Mouse (Mus musculus): ENCODE results near the gene AC170998.1. TPM values are rescaled to one million over a fixed set of nuclear protein-coding genes. Genes with fewer than 3 reads are reported as not detected.
"Not testable (repeated sequence)": the region's sequence is repeated elsewhere in the genome, so short reads cannot be mapped to it uniquely, and the experiment has no call there.

AC170998.1 gene
- total RNA-seq, 2 experiments from 2014 or later, result 0.81 to 1.4 TPM

- DNase-seq (ENCODE audit: low spot score in 2 of 2), result no peak
Measured at GRCm38 (mm10) chr17:28756447-28756846, 30.6 kb downstream of the AC170998.1 start.

GRCm38 (mm10) chr17:28757470-28757869 lies 31.6 kb downstream of the AC170998.1 start:
- peak in 1 of 2 experiments; percentile 31 for DNase-seq (ENCODE audit: low spot score in 2 of 2)

DNA sequence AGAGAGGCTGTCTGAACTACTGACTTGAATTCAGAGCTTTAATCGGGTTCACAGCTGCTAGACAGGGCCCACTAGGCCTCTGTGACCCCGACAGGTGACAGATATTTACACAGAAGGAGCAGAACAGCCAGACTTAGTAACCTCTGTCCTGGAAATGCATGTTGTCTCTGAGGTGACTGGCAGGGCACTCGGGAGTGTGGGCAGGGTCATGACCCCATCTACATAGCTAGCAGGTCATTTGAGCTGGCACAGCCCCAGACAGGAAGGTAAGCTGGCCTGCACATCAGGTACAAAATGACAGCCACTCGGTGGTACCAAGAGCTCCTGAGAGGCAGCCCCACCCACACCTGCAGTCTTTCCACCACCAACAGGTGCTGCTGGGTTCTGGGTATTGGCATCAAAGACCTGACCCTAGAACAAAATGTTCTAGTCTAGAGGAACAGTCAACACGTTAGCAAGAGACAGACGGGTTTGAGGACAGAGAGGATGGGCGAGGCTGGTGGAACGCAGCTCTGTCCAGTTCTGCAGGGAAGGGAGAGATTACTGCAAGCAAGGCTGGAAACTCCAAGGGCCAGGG lies 34.9 kb downstream of the AC170998.1 start:
- no peak for DNase-seq (ENCODE audit: low spot score in 2 of 2)

DNA sequence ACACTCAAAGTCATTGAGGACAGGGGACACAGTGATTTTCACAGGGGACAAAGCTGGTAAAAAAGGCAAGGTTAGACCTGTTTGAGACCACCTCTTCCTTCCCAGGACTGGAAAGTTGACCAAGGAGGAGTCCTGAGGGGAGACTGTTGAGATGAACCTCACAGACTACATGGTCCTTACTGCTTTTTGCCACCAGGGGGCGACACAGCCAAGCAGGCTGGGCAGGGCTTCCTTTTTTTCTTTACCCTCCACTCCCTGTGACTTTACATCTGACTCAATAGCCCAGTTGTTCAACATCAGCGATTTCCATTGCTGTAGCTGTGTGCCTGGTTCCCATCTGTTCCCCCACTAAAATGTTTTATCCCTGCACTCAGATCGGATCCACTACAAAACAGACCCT lies 36.0 kb downstream of the AC170998.1 start:
- DNase-seq (ENCODE audit: low spot score in 2 of 2), result peak; percentile 75 to 76

- DNase-seq (ENCODE audit: low spot score in 2 of 2), result no peak
Measured at GRCm38 (mm10) chr17:28766203-28766602, 40.3 kb downstream of the AC170998.1 start.

GRCm38 (mm10) chr17:28766781-28767515 lies 41.1 kb downstream of the AC170998.1 start:
- no peak for DNase-seq (ENCODE audit: low spot score in 2 of 2)

DNA sequence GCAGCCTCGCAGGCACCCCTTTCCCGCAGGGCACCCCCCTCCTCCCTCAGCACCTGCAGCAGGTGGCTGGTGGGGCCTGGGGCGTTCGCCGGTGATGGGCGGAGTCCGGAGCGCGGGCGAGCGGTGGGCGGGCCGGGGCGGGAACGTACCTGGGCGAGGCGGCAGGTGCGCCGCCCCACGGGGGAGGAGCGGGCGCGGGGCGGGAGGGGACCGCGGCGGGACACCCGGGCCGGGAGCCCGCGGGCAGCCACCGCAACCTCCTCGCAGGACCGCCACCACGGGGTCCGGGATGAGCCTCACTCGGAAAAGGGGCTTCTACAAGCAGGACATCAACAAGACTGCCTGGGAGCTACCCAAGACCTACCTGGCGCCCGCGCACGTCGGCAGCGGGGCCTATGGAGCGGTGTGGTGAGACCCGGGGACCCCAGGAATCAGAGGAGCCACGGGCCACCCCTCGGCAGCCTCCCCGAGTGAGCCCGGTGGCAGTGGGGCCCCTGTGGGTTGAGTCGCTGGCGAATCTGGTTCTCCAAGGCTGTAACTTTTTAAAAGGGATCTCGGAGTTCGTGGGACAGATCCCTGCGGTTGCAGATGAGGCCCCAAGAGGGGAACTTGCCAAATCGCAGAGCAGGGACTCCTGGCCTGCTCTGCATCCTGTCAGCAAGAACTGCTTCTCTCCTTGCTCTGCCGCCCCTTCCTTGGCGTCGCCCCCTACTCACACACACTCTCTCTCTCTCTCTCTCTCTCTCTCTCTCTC lies 43.4 kb downstream of the AC170998.1 start, which contains the start of gene Mapk13:
Gene Mapk13 (plus strand): TSS at position 177 of the 754 bp plus-strand sequence.
- no peak for DNase-seq (ENCODE audit: low spot score in 2 of 2)

- peak in 1 of 2 experiments; percentile 31 for DNase-seq (ENCODE audit: low spot score in 2 of 2)
Measured at GRCm38 (mm10) chr17:28769875-28770421, 44.1 kb downstream of the AC170998.1 start.

DNA sequence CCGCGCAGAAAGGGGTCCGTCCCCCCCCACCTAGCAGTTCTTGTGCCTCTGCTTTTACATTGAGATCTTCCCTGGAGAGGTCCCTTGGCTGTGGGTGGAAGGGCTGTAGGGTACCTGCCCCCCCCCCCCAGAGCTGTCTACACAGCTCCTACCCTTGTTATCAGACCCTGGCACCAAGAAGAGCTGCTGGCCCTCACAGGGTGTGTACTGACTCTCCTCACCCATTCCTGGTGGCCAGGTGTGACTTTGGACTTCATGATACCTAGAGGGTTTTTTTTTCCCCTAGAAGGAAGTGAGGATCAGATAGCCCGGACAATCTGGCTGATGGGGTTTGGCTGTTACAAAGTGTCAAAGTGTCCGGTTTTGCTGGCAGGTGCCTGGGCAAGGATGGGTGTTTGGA lies 45.4 kb downstream of the AC170998.1 start:
- no peak for DNase-seq (ENCODE audit: low spot score in 2 of 2)

DNA sequence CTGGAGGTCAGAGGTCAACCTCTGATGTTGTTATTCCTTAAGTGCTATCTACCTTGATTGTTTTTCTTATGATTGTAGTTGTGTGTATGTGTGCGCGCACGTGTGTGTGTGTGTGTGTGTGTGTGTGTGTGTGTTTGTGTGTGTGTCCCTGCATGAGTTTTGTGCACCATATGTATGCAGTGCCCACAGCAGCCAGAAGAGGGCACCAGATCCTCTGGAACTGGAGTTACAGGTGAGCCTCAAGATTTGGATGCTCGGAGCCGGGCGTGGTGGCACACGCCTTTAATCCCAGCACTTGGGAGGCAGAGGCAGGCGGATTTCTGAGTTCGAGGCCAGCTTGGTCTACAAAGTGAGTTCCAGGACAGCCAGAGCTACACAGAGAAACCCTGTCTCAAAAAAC lies 48.4 kb downstream of the AC170998.1 start:
- not testable (repeated sequence) for DNase-seq (ENCODE audit: low spot score in 2 of 2)

DNA sequence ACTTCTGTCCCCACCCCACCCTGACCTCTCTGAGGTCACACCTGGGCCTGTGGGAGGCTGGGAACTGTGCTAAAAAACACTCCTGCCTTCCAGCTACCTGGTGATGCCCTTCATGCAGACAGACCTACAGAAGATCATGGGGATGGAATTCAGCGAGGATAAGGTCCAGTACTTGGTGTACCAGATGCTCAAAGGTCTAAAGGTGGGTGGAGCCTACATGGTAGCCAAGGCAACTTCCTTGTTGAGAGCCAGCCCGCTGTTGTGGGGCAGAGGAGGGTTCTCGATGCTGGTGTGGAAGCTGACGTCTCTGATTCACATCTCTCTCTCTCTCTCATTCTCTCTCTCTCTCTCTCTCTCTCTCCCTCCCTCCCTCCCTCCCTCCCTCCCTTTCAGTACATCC lies 49.3 kb downstream of the AC170998.1 start:
- no peak for DNase-seq (ENCODE audit: low spot score in 2 of 2)

Other genes with a start within 250 kb of the AC170998.1 start
- gene Fkbp5, start 208.6 kb upstream of the AC170998.1 start, total RNA-seq (2021), result 10 to 100 TPM; 11.5 to 12.0 TPM
- not detected for gene Armc12, start 195.3 kb upstream of the AC170998.1 start, total RNA-seq (2021)
- gene Clpsl2, start 176.7 kb upstream of the AC170998.1 start, total RNA-seq (2021), result not detected
- gene Clps, start 165.3 kb upstream of the AC170998.1 start, total RNA-seq (2021), result not detected
- gene Lhfpl5, start 150.4 kb upstream of the AC170998.1 start, total RNA-seq (2021), result not detected
- gene Srpk1, start 103.4 kb upstream of the AC170998.1 start, total RNA-seq (2021), result 10 to 100 TPM; 38.4 to 41.6 TPM
- 1 to 10 TPM; 2.0 to 2.3 TPM for gene Slc26a8, start 35.9 kb upstream of the AC170998.1 start, total RNA-seq (2021)
- gene Mapk14, start 34.8 kb upstream of the AC170998.1 start, total RNA-seq (2021), result 10 to 100 TPM; 54.8 to 61.0 TPM
- gene Mapk13, start 43.2 kb downstream of the AC170998.1 start, total RNA-seq (2021), result 1 to 10 TPM in 1 of 2 experiments, under 1 TPM in 1; 0.78 to 1.6 TPM
- gene Brpf3, start 75.0 kb downstream of the AC170998.1 start, total RNA-seq (2021), result 10 to 100 TPM; 23.1 to 24.6 TPM
- gene Pnpla1, start 132.3 kb downstream of the AC170998.1 start, total RNA-seq (2021), result not detected
- gene 4930539E08Rik, start 189.2 kb downstream of the AC170998.1 start, total RNA-seq (2021), result under 1 TPM; 0.56 to 0.57 TPM
- not detected for gene Pxt1, start 217.8 kb downstream of the AC170998.1 start, total RNA-seq (2021)
- gene Kctd20, start 225.9 kb downstream of the AC170998.1 start, total RNA-seq (2021), result 10 to 100 TPM; 60.7 to 64.6 TPM